10 mouse cellular contexts compared by ENCODE assay signal in the genomic region with DNA sequence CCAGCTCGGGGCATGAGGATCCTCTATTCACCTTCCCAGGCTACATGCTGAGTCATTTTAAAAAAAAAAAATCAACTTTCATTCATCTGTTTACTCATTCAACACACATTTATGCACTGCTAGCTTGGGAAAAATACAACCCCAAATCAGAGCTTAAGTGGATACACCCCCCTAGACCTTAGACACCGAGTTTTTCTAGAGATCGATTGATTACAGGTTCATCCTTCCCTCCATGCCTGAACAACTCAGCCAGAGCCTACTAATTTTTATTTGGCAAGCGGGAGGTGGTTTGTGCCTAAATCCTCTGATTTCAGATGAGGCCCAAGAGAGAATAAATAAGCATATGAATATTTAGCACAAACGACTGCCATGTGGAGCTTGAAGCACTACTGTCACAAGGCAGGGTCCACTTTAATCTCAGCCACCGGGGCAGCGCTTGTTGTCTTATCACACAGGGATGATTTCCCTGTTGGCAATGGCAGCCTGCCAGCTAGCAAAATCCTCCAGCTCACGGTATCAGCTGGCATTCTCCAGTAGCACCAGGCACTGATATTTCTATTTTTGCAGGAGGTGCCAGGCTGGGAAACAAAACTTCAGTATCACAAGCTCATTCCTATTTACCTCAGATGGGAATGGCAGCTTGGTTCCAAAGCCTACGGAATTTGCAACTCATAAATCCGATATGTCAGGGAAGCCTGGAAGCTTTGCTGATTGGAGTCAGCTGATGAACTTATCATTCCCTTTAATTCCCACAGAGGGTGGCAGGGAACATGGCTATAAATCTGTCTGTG.
DNase-seq lines count a peak whose midpoint lies in the region; ATAC-seq lines count a peak whose summit lies in the region.
"Had no signal": no experiment of that assay in that cellular context is flagged by ENCODE, and none has a peak within 500 bp of the region (broad histone marks: within the 10 kb centered on the region; RNA-seq: fewer than 3 reads in every experiment).

No protein-coding gene starts in this region.

- peak; percentile 51 to 55 for DNase-seq in adrenal gland, postnatal 36 days
- peak; percentile 5 to 50 for DNase-seq in left cerebral cortex, adult 9 months (ENCODE audit: low spot score in 2 of 2)
- DNase-seq in embryo, embryonic 10.5 days (ENCODE audit: low spot score) = no peak
- no peak for DNase-seq in lung, postnatal 14 days

- 0 out of 2 replicates have a peak, but pooled peaks have one; percentile 45 for ATAC-seq in hindbrain, embryonic 16.5 days
- no peak for ATAC-seq in hindbrain, embryonic 12.5 days (ENCODE audit: low FRiP score)
- ATAC-seq in heart, embryonic 11.5 days (replicated peaks; ENCODE audit: insufficient number of reproducible peaks, low FRiP score, low TSS enrichment) = no peak
- no peak for ATAC-seq in intestine, embryonic 16.5 days

- H3K9me3 ChIP-seq in hindbrain, embryonic 16.5 days (ENCODE audit: control insufficient read depth, low read length) = no peaks in the 10 kb centered on the region
- no peaks in the 10 kb centered on the region for H3K9me3 ChIP-seq in hindbrain, embryonic 12.5 days (replicated peaks)
- H3K9me3 ChIP-seq in heart, embryonic 11.5 days (replicated peaks; ENCODE audit: control insufficient read depth, low read length) = no peaks in the 10 kb centered on the region
- H3K9me3 ChIP-seq in intestine, embryonic 16.5 days (ENCODE audit: control insufficient read depth, low read length) = no peaks in the 10 kb centered on the region

- H3K4me3 ChIP-seq in hindbrain, embryonic 16.5 days (ENCODE audit: low read length) = no peak overlapping the region
- H3K4me3 ChIP-seq in hindbrain, embryonic 12.5 days = no peak overlapping the region
- no peak overlapping the region for H3K4me3 ChIP-seq in heart, embryonic 11.5 days (ENCODE audit: low read depth, low read length)
- H3K4me3 ChIP-seq in intestine, embryonic 16.5 days (ENCODE audit: low read length) = no peak overlapping the region
- H3K4me3 ChIP-seq: erythroblast, embryonic 14.5 days had no signal

- no peaks in the 10 kb centered on the region for H3K36me3 ChIP-seq in hindbrain, embryonic 16.5 days (ENCODE audit: control insufficient read depth, insufficient read depth, low read length)
- no peaks in the 10 kb centered on the region for H3K36me3 ChIP-seq in hindbrain, embryonic 12.5 days
- H3K36me3 ChIP-seq in heart, embryonic 11.5 days (ENCODE audit: control insufficient read depth, insufficient read depth, low read length) = no peaks in the 10 kb centered on the region
- no peaks in the 10 kb centered on the region for H3K36me3 ChIP-seq in intestine, embryonic 16.5 days (ENCODE audit: control insufficient read depth, insufficient read depth, low read length)

- WGBS in hindbrain, embryonic 16.5 days = 49% methylated on average over 10 of the region's 10 CpGs
- WGBS in hindbrain, embryonic 12.5 days = 77% methylated on average over 10 of the region's 10 CpGs
- WGBS in heart, embryonic 11.5 days (ENCODE audit: insufficient replicate concordance) = 36% methylated on average over 10 of the region's 10 CpGs
- WGBS in intestine, embryonic 16.5 days = 60% methylated on average over 10 of the region's 10 CpGs

- peaks cover 3% of the 10 kb centered on the region; the same call in 1 of the 2 replicates for H3K4me1 ChIP-seq in hindbrain, embryonic 16.5 days (ENCODE audit: control insufficient read depth, insufficient read depth, low read depth, low read length)
- H3K4me1 ChIP-seq in hindbrain, embryonic 12.5 days = no peaks in the 10 kb centered on the region
- H3K4me1 ChIP-seq in heart, embryonic 11.5 days (ENCODE audit: control insufficient read depth, insufficient read depth, low read length) = peaks cover 19% of the 10 kb centered on the region
- H3K4me1 ChIP-seq in intestine, embryonic 16.5 days (ENCODE audit: control insufficient read depth, insufficient read depth, low read length) = no peaks in the 10 kb centered on the region

- no peak overlapping the region for H3K9ac ChIP-seq in hindbrain, embryonic 16.5 days (ENCODE audit: low read depth, low read length)
- no peak overlapping the region for H3K9ac ChIP-seq in hindbrain, embryonic 12.5 days
- no peak overlapping the region for H3K9ac ChIP-seq in heart, embryonic 11.5 days (ENCODE audit: low read depth, low read length)
- no peak overlapping the region for H3K9ac ChIP-seq in intestine, embryonic 16.5 days (ENCODE audit: low read depth, low read length)

- H3K27ac ChIP-seq in hindbrain, embryonic 16.5 days (ENCODE audit: low read depth, low read length) = no peak overlapping the region
- no peak overlapping the region for H3K27ac ChIP-seq in hindbrain, embryonic 12.5 days
- H3K27ac ChIP-seq in heart, embryonic 11.5 days (ENCODE audit: low read depth, low read length) = peak overlapping the region; percentile 62
- no peak overlapping the region for H3K27ac ChIP-seq in intestine, embryonic 16.5 days (ENCODE audit: low read length)
- H3K27ac ChIP-seq: macrophage had no signal

- no peaks in the 10 kb centered on the region for H3K27me3 ChIP-seq in hindbrain, embryonic 16.5 days (replicated peaks; ENCODE audit: control insufficient read depth, insufficient read depth, low read length)
- no peaks in the 10 kb centered on the region for H3K27me3 ChIP-seq in hindbrain, embryonic 12.5 days
- H3K27me3 ChIP-seq in heart, embryonic 11.5 days (ENCODE audit: control insufficient read depth, insufficient read depth, low read length) = no peaks in the 10 kb centered on the region
- H3K27me3 ChIP-seq in intestine, embryonic 16.5 days (replicated peaks; ENCODE audit: control insufficient read depth, insufficient read depth, low read length) = no peaks in the 10 kb centered on the region

- H3K4me2 ChIP-seq in hindbrain, embryonic 16.5 days (ENCODE audit: low read length) = no peak overlapping the region
- H3K4me2 ChIP-seq in hindbrain, embryonic 12.5 days (replicated peaks) = no peak overlapping the region
- H3K4me2 ChIP-seq in heart, embryonic 11.5 days = no peak overlapping the region; the same call in 1 of the 2 replicates
- H3K4me2 ChIP-seq in intestine, embryonic 16.5 days (ENCODE audit: low read depth, low read length) = no peak overlapping the region

Comparison
In these comparisons a context has a peak if more than half of its experiments do, and no peak if none do; other contexts are left out.
1. DNase-seq: peak in adrenal gland, postnatal 36 days (2 of 2) and left cerebral cortex, adult 9 months (2 of 2); none in embryo, embryonic 10.5 days (single experiment) and lung, postnatal 14 days (single experiment).